Mouse (Mus musculus) G1E (cell line): ENCODE measurements around the gene Mpdu1.

Source experiments
- CTCF ChIP-seq: IDR thresholded peaks from 2 replicates; pipeline ENCODE4 v1.5.1; 2012; ENCODE audit warnings: low read depth, low read length, inconsistent platforms, mixed read lengths
- GATA1 ChIP-seq: IDR thresholded peaks from 2 replicates; pipeline ENCODE4 v1.6.1; 2012; ENCODE audit warnings: borderline replicate concordance, low read length, inconsistent platforms, mixed read lengths
- POLR2AphosphoS5 ChIP-seq: IDR thresholded peaks from 2 replicates; pipeline ENCODE4 v1.6.1; 2012; ENCODE audit warnings: low read depth, low read length, inconsistent platforms; ENCODE audit not compliant: insufficient replicate concordance
- TAL1 ChIP-seq: conservative IDR thresholded peaks from 2 replicates; pipeline ENCODE4 v1.6.1; 2012; ENCODE audit warnings: low read depth, low read length, inconsistent platforms, mixed read lengths

- TF ChIP-seq CTCF (no peak), GATA1 (no peak), POLR2AphosphoS5 (no peak), TAL1 (no peak)
Measured at GRCm38 (mm10) chr11:69692863-69693262, 30.4 kb upstream of the Mpdu1 start.
